Mouse (Mus musculus): ENCODE measurements at regions not wholly inside any gene's neighbourhood (a gene's known extent, or its start where the extent isn't known, plus 50 kb on each side); places are given as distances from the start of the nearest gene placed in this dataset.
"Not testable (repeated sequence)": the region's sequence is repeated elsewhere in the genome, so short reads cannot be mapped to it uniquely, and the experiment has no call there.

DNA sequence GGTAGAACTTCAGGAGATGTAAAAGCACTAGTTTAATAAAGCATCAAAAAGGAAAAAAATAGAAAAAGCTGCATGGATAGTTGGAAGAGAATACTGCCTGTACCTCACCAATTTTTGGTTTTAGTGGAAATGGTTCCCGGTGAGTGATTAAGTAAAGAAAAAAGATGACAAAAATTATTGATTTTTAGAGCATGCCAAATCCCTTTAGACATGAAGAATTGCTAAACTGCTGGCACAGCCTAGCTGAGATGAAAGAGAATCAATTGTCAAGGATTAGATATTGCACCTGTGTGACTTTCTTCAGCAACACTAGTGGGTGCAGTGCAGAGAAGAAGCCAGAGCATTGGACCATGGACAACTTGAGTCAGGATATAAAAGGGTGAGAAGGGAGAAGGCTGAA lies 348.7 kb upstream of the Cpeb2 start:
- Histone ChIP-seq H3K27me3 (ENCODE audit: low read depth, poor library complexity, severe bottlenecking) (no peaks in the 10 kb centered on the region), H3K9me3 (replicated peaks) (no peaks in the 10 kb centered on the region), H3K4me3 (no peak overlapping the region), H3K4me1 (no peaks in the 10 kb centered on the region), H3K27ac (replicated peaks) (no peak overlapping the region), H3K36me3 (no peaks in the 10 kb centered on the region)
- 83% methylated on average over 1 of the region's 1 CpGs for WGBS
- DNase-seq (ENCODE audit: low spot score) = no peak

DNA sequence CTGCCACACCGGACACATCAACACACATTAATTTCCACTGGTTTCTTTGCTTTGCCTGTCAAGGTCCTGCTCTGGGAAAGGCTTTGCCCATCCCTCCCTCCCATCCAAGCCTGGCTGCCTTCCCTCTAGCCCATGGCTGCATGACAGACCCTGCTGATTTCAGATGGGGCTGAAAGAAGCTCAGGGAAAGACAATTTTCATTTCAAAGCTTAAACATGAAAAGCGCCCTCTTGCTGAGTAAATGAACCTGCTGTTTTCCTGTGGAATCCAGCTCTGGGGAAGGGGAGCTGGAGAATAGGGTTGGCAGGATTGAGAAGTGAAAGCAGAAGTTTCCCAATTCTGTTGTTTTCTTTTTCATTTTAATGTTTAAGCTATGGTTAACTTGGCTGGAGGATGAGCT lies 341.1 kb upstream of the Cpeb2 start:
- H3K4me1 ChIP-seq = peaks cover 7% of the 10 kb centered on the region
- H3K9me3 ChIP-seq (replicated peaks) = no peaks in the 10 kb centered on the region
- no peaks in the 10 kb centered on the region for H3K27me3 ChIP-seq (ENCODE audit: low read depth, poor library complexity, severe bottlenecking)
- no peak overlapping the region for H3K27ac ChIP-seq (replicated peaks)
- H3K36me3 ChIP-seq = no peaks in the 10 kb centered on the region
- no peak overlapping the region for H3K4me3 ChIP-seq
- peak; percentile 12 for DNase-seq (ENCODE audit: low spot score)
- WGBS = 25% methylated on average over 2 of the region's 2 CpGs

DNA sequence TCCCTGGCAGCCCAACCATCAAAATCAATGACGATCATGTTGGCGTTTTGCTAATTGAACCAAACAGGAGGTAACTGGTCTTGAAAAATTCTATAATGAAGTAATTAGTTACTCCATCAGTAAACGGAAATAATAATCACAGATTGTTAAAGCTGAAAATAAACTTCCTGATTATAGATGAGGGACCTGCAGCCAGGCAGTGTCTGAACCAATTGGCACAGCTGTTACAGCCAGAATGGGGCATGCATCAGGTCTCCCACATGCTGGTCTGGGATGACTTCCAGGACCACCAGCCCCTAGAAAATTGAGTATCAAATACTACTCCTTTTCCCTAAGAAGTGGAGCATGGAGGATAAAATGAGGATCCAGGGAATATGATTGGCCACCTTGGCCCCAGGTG lies 326.8 kb upstream of the Cpeb2 start:
- H3K4me3 ChIP-seq = no peak overlapping the region
- H3K27ac ChIP-seq (replicated peaks) = no peak overlapping the region
- 88% methylated on average over 3 of the region's 3 CpGs for WGBS
- no peaks in the 10 kb centered on the region for H3K27me3 ChIP-seq (ENCODE audit: low read depth, poor library complexity, severe bottlenecking)
- no peaks in the 10 kb centered on the region for H3K4me1 ChIP-seq
- no peaks in the 10 kb centered on the region for H3K9me3 ChIP-seq (replicated peaks)
- no peaks in the 10 kb centered on the region for H3K36me3 ChIP-seq
- no peak for DNase-seq (ENCODE audit: low spot score)

DNA sequence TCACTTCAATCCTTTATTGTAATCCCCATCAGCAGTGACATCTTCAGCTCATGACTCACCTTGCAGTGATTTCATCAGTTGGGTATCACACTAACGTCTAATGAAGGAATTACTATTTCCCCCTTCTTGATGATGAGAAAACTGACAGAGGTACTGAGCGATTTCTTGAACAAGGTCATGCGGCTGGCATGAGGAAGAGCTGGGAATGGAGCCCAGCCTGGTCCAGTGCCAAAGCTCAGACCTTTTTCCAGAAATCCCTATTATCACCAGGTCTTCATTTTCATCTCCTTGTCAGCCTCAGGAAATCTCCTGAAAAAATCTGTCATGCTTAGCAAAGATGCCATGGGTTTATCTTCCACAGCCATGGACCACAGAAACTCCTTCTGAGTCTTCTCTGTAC lies 313.6 kb upstream of the Cpeb2 start:
- WGBS = 94% methylated on average over 3 of the region's 3 CpGs
- no peak overlapping the region for H3K27ac ChIP-seq (replicated peaks)

DNA sequence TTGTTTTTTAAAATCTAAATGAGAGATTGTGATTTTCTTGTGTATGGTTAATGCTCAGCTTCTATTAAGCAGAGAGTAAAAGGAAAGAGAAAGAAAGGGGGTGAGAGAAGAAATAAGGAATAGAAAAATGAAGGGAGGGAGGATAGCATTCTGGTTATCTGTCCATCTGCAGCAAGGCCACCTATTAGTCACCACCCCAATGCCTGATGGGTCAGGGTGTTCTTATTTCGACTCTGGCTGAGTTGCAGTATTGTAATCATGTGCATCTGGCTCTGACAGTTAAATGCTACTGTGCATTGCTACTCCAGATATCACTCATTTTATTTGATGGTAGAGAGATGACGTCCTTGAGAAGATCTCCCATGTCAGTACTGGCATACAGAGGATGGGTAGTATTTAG lies 300.9 kb upstream of the Cpeb2 start:
- H3K9me3 ChIP-seq (replicated peaks) = no peaks in the 10 kb centered on the region
- DNase-seq (ENCODE audit: low spot score) = no peak
- H3K27ac ChIP-seq (replicated peaks) = no peak overlapping the region
- H3K27me3 ChIP-seq (ENCODE audit: low read depth, poor library complexity, severe bottlenecking) = no peaks in the 10 kb centered on the region
- no peaks in the 10 kb centered on the region for H3K36me3 ChIP-seq
- no peaks in the 10 kb centered on the region for H3K4me1 ChIP-seq
- WGBS = 81% methylated on average over 2 of the region's 2 CpGs
- no peak overlapping the region for H3K4me3 ChIP-seq

More for the DNA sequence above, 313.6 kb upstream of the Cpeb2 start:
- Histone ChIP-seq H3K4me3 (no peak overlapping the region), H3K4me1 (no peaks in the 10 kb centered on the region), H3K36me3 (no peaks in the 10 kb centered on the region), H3K9me3 (replicated peaks) (no peaks in the 10 kb centered on the region), H3K27me3 (ENCODE audit: low read depth, poor library complexity, severe bottlenecking) (no peaks in the 10 kb centered on the region)
- no peak for DNase-seq (ENCODE audit: low spot score)

DNA sequence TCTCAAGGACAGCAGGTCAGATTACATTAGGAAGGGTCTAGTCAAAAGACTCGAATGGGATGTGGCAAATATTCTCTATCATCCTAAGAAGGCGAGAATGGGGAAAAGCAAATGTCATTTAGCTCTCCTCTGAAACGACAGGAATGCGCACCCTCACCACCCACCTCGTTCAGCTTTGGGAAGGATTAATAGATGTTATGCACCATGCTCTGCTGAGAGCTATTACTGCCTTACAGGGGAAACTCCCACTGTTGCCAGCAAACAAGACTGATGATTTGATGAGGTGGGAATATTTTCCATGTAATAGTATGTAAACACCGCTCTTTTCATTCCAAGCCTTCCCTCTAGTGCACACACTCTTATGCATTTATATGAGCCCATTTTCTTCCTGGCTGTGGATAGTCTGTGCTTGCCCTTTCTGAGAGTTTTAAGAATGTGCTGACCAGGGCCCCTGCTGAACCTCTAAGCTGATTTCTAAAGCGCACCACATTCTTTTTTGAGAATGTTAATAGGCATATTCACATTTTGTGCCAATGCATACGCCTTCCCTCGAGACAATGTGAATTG lies 273.6 kb upstream of the Cpeb2 start:
- no peak for DNase-seq (ENCODE audit: low spot score)
- no peaks in the 10 kb centered on the region for H3K27me3 ChIP-seq (ENCODE audit: low read depth, poor library complexity, severe bottlenecking)
- H3K36me3 ChIP-seq = no peaks in the 10 kb centered on the region
- 79% methylated on average over 9 of the region's 9 CpGs for WGBS
- H3K4me3 ChIP-seq = no peak overlapping the region
- H3K9me3 ChIP-seq (replicated peaks) = no peaks in the 10 kb centered on the region
- H3K27ac ChIP-seq (replicated peaks) = no peak overlapping the region
- peaks cover 7% of the 10 kb centered on the region; the same call in 1 of the 2 replicates for H3K4me1 ChIP-seq

DNA sequence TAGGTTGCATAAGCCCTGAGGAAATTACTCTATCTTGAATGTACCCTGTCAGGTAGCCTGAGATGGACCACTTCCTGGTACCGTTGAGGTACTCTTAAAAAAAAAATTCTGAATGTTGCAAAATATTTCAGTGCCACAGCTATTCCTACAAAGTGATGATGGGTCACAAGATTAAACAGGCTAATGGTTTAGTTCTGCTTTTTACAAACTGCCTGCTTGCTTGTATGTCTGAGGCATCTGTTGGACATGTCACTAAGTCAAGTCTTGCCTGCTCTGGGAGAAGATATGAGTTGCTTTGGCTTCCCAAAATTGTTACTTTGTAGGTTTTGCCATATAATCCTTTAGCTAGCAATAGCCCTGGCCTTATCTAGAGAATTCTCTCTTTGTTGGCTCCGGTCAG lies 266.0 kb upstream of the Cpeb2 start:
- H3K4me3 ChIP-seq; H3K27me3 ChIP-seq (ENCODE audit: low read depth, poor library complexity, severe bottlenecking); H3K9me3 ChIP-seq (replicated peaks); DNase-seq (ENCODE audit: low spot score); H3K4me1 ChIP-seq; H3K27ac ChIP-seq (replicated peaks); H3K36me3 ChIP-seq: not testable (repeated sequence)
- 94% methylated on average over 2 of the region's 2 CpGs for WGBS

DNA sequence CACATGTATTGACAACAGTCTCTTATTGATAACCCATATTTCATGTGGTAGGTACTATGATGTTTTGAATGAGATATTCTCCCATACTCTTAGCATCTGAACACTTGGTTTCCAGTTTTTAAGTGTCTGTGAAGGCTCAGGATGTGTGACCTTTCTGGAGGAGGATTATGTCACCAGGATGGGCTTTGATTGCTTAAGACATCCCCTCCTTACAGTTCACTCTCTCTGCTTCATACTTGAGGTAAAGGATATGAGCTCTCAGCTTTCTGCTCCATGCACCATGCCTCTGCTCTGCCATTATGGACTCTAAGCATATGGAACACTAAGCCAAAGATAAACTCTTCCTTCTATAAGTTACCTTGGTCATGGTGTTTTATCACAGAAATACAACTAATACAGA lies 263.8 kb upstream of the Cpeb2 start:
- H3K4me1 ChIP-seq = no peaks in the 10 kb centered on the region
- no peak overlapping the region for H3K27ac ChIP-seq (replicated peaks)
- H3K36me3 ChIP-seq = no peaks in the 10 kb centered on the region
- H3K9me3 ChIP-seq (replicated peaks) = no peaks in the 10 kb centered on the region
- DNase-seq (ENCODE audit: low spot score) = no peak
- H3K27me3 ChIP-seq (ENCODE audit: low read depth, poor library complexity, severe bottlenecking) = no peaks in the 10 kb centered on the region
- H3K4me3 ChIP-seq = no peak overlapping the region

DNA sequence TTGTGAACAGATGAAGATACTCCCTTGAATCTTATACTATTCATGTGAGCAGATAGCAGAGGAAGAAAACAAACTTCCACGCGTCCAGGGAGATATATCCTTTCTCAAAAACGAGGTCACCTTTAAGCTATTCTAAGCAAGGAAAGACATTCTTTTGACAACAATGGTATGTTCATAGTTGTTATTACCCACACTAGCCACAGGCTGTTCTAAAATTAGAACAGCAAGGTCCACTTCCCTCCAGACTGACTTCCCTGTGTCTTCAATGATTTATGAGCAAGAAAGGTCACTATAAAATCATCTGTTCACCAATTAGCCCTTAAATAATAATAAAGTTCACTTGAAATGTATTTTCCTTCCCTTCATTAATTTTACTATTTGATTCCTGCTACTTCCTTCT lies 263.3 kb upstream of the Cpeb2 start:
- Histone ChIP-seq H3K27me3 (ENCODE audit: low read depth, poor library complexity, severe bottlenecking) (no peaks in the 10 kb centered on the region), H3K36me3 (no peaks in the 10 kb centered on the region), H3K4me1 (no peaks in the 10 kb centered on the region), H3K9me3 (replicated peaks) (no peaks in the 10 kb centered on the region), H3K4me3 (no peak overlapping the region), H3K27ac (replicated peaks) (no peak overlapping the region)
- DNase-seq (ENCODE audit: low spot score) = no peak
- WGBS = 87% methylated on average over 3 of the region's 3 CpGs

DNA sequence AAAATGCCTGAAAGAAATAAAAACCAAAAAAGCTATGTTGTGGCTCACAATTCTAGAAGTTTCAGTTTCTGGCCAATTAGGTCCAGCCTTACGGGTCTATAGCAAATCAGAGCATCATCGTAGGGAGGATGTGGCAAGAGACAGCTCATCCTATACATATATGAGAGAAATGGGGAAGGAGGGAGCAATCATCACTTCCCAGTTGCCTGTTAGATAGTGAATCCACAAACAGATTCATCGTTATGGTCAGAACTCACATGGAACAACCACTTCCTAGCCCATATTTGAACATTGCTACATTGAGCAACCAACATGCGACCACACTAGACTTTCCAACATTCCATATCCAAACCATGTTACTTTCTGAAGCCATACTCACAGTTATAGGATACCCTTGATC lies 255.9 kb upstream of the Cpeb2 start:
- Histone ChIP-seq H3K4me3 (no peak overlapping the region), H3K4me1 (no peaks in the 10 kb centered on the region), H3K9me3 (replicated peaks) (no peaks in the 10 kb centered on the region), H3K27me3 (ENCODE audit: low read depth, poor library complexity, severe bottlenecking) (no peaks in the 10 kb centered on the region), H3K36me3 (no peaks in the 10 kb centered on the region), H3K27ac (replicated peaks) (no peak overlapping the region)
- 92% methylated on average over 4 of the region's 4 CpGs for WGBS
- DNase-seq (ENCODE audit: low spot score) = no peak

DNA sequence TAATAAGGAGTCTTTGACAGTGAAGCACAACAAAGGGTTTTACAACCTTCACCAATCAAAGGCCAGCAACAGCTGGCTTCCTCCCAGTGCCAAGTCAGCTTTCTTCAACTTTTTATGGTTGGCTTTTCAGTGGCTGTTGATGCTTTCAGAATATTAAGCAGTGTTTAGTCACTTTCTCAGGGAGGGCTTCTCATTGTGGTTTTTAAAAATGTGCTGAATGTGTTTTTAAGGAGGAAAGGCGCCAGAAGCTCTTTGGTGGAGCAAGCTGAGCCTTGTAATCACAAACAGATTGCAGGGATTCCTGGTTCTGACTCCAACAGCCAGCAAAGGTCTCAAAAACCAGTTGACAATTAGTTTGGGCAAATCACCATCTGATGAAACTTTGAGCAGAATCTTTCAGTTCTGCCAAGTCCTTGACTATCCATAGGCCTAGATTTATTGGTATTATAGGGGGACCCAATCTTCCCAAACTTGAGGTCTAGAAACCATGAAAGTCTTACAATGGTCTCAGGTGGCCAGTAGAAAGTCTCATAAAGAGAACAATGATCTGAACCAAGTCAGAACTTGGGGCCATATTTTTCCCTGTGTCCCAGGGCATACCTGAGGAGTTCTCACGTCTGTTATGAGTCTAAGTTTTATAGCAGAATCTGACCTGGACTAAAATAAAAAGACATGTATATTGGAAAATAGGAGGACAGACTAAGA lies 251.9 kb upstream of the Cpeb2 start:
- 76% methylated on average over 2 of the region's 2 CpGs for WGBS
- no peak for DNase-seq (ENCODE audit: low spot score)
- H3K4me1 ChIP-seq = no peaks in the 10 kb centered on the region
- H3K4me3 ChIP-seq = no peak overlapping the region
- no peak overlapping the region for H3K27ac ChIP-seq (replicated peaks)
- H3K36me3 ChIP-seq = no peaks in the 10 kb centered on the region
- H3K27me3 ChIP-seq (ENCODE audit: low read depth, poor library complexity, severe bottlenecking) = no peaks in the 10 kb centered on the region
- no peaks in the 10 kb centered on the region for H3K9me3 ChIP-seq (replicated peaks)

DNA sequence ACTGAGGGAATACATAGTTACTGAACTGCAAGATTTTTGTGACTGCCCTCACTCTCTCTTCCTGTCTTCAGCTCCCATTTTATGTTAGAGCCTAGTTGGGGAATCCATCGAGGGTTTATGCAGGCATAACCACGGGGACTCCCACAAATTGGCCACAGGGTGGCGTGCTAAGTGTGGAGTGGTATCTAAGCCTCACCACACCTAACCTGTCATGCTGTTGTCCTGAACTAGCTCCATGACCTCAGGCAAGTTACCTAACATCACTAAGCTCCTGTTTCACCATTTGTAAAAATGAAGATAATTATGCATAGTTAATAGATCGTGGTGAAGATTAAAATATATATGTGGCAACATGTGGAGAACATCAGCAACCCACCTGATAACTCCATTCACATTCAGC lies 246.8 kb upstream of the Cpeb2 start:
- H3K9me3 ChIP-seq (replicated peaks) = no peaks in the 10 kb centered on the region
- no peak overlapping the region for H3K27ac ChIP-seq (replicated peaks)
- H3K4me3 ChIP-seq = no peak overlapping the region
- no peaks in the 10 kb centered on the region for H3K36me3 ChIP-seq
- no peaks in the 10 kb centered on the region for H3K27me3 ChIP-seq (ENCODE audit: low read depth, poor library complexity, severe bottlenecking)
- no peaks in the 10 kb centered on the region for H3K4me1 ChIP-seq
- WGBS = 85% methylated on average over 4 of the region's 4 CpGs
- DNase-seq (ENCODE audit: low spot score) = no peak

DNA sequence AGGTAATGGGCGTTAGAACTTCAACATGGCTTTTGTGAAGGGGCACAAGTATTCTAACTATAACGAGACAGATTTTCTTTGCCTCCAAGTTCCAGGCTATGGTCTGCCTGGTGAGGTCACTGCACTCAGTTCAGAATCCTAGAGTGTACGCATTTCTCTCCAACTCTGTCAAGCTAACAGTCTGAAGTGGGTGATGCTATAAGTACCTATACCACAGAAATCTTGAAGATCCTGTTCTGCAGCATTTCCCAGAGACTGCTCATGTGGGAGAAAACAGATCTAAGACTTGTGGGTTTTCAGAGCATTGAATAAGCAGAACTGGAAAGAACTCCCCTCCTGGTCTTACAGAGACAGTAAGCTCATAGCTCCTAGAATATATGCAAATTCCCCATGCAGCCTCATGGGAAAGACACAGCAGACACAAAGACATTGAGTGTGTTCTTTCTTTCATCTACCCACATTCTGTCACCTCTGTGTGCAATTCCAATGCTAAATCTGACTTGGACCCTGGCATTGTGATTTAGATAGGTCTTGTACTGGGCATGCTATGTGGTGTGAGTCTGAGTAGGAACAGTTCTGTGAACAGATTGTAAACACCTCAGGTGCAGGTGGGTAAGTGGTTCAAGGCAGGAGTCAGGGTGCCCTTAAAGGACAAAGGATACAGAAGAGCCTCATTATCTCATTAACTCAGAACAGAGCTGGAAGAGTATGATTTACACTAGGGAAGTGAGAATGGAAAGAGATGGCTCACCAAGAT lies 245.1 kb upstream of the Cpeb2 start:
- no peak for DNase-seq (ENCODE audit: low spot score)

More for the DNA sequence above, 245.1 kb upstream of the Cpeb2 start:
- Histone ChIP-seq H3K9me3 (replicated peaks) (no peaks in the 10 kb centered on the region), H3K36me3 (no peaks in the 10 kb centered on the region), H3K27me3 (ENCODE audit: low read depth, poor library complexity, severe bottlenecking) (no peaks in the 10 kb centered on the region), H3K4me1 (no peaks in the 10 kb centered on the region), H3K27ac (replicated peaks) (no peak overlapping the region), H3K4me3 (no peak overlapping the region)
- WGBS = 83% methylated on average over 3 of the region's 3 CpGs
